Mouse (Mus musculus) midbrain, embryonic 10.5 days (tissue): ENCODE data around the gene Cnnm3. TPM values are rescaled to one million over a fixed set of nuclear protein-coding genes. Genes with fewer than 3 reads are reported as not detected.
"Not testable (repeated sequence)": the region's sequence is repeated elsewhere in the genome, so short reads cannot be mapped to it uniquely, and the experiment has no call there.

Source experiments
- DNase-seq: peaks from one replicate; pipeline ENCODE4 v3.0.0-alpha.2; 2017; ENCODE audit warnings: low spot score
- H3K27ac ChIP-seq: fragments of 300-500 bp; sonication (generic); replicated peaks from 2 replicates; pipeline ENCODE4 v1.5.1; 2016; ENCODE audit warnings: mild to moderate bottlenecking
- H3K27me3 ChIP-seq: fragments of 300-500 bp; sonication (generic); 2 replicates; pipeline ENCODE4 v1.6.1; 2016; ENCODE audit warnings: low read depth, mild to moderate bottlenecking; ENCODE audit not compliant: poor library complexity, severe bottlenecking
- H3K36me3 ChIP-seq: fragments of 300-500 bp; sonication (generic); 2 replicates; pipeline ENCODE4 v1.6.1; 2016; ENCODE audit warnings: mild to moderate bottlenecking, moderate library complexity
- H3K4me1 ChIP-seq: fragments of 300-500 bp; sonication (generic); 2 replicates; pipeline ENCODE4 v1.6.1; 2016
- H3K4me3 ChIP-seq: fragments of 300-500 bp; sonication (generic); 2 replicates; pipeline ENCODE4 v1.5.1; 2016; ENCODE audit warnings: mild to moderate bottlenecking, moderate library complexity
- H3K9me3 ChIP-seq: fragments of 300-500 bp; sonication (generic); replicated peaks from 2 replicates; pipeline ENCODE4 v1.6.1; 2016; ENCODE audit warnings: mild to moderate bottlenecking
- WGBS: fragments of 180-500 bp; shearing (Covaris S2); methylation state at CpG from one replicate; pipeline ENCODE4 v1.1.7; 2016; 5-methylcytosine and 5-hydroxymethylcytosine counted together
- polyA plus RNA-seq: library from polyadenylated mRNA; unstranded; fragments of >200 nt; fragmentation: Nextera tagmentation; extraction: Ambion mirVana; gene quantifications from 2 replicates; pipeline ENCODE4 v1.2.1, GENCODE M21; 2016

Cnnm3 gene
- polyA plus RNA-seq, 1 experiment from 2014 or later: 2.6 TPM

GRCm38 (mm10) chr1:36530485-36530884, 18.8 kb downstream of the Cnnm3 start:
- 89% methylated on average over 8 of the region's 8 CpGs for WGBS
- no peak for DNase-seq
- H3K27me3 ChIP-seq: no peaks in the 10 kb centered on the region
- H3K9me3 ChIP-seq: no peaks in the 10 kb centered on the region
- peaks cover 36% of the 10 kb centered on the region for H3K36me3 ChIP-seq
- peaks cover 5% of the 10 kb centered on the region; the same call in 1 of the 2 replicates for H3K4me1 ChIP-seq
- no peak overlapping the region for H3K27ac ChIP-seq
- no peak overlapping the region for H3K4me3 ChIP-seq

- no peak for DNase-seq
- 91% methylated on average over 7 of the region's 7 CpGs for WGBS
Observed at GRCm38 (mm10) chr1:36530962-36531361, 19.3 kb downstream of the Cnnm3 start.

GRCm38 (mm10) chr1:36531461-36531860, 19.8 kb downstream of the Cnnm3 start:
- Histone ChIP-seq H3K9me3 (no peaks in the 10 kb centered on the region), H3K4me1 (peaks cover 5% of the 10 kb centered on the region; the same call in 1 of the 2 replicates), H3K4me3 (no peak overlapping the region), H3K27ac (no peak overlapping the region), H3K27me3 (no peaks in the 10 kb centered on the region), H3K36me3 (peaks cover 27% of the 10 kb centered on the region)
- DNase-seq: no peak
- 91% methylated on average over 12 of the region's 12 CpGs for WGBS

More at GRCm38 (mm10) chr1:36530962-36531361, 19.3 kb downstream of the Cnnm3 start:
- Histone ChIP-seq H3K36me3 (peaks cover 32% of the 10 kb centered on the region), H3K4me1 (peaks cover 5% of the 10 kb centered on the region; the same call in 1 of the 2 replicates), H3K9me3 (no peaks in the 10 kb centered on the region), H3K27me3 (no peaks in the 10 kb centered on the region), H3K4me3 (no peak overlapping the region), H3K27ac (no peak overlapping the region)

- Histone ChIP-seq H3K36me3 (peaks cover 19% of the 10 kb centered on the region), H3K4me3 (no peak overlapping the region)
- WGBS: 89% methylated on average over 6 of the region's 6 CpGs
Observed at GRCm38 (mm10) chr1:36533546-36533945, 21.9 kb downstream of the Cnnm3 start.

DNA sequence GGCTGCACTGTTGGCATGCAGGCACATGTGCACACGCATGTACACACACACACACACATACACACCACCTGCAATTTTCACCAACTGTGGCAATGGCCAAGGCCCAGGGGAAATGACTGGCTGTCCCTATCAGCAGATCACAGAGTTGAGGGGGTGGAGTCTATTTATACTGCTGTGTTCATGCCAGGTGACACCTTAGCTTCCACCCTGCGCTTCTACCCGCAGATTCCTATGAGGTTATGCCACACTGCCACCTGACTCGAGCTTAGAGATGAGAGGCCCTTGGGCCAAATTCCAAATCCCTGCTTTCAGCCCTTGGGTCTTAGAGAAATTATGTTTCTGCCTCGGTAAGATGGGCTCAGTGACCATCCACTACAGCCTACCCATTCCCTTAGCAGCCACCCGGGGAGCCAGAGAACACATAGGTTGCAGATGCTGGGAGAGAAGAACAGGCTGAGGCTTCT, 23.0 kb downstream of the Cnnm3 start:
- Histone ChIP-seq H3K27ac (no peak overlapping the region), H3K27me3 (no peaks in the 10 kb centered on the region), H3K4me1 (no peaks in the 10 kb centered on the region), H3K36me3 (peaks cover 29% of the 10 kb centered on the region), H3K4me3 (no peak overlapping the region), H3K9me3 (no peaks in the 10 kb centered on the region)
- 86% methylated on average over 6 of the region's 6 CpGs for WGBS
- no peak for DNase-seq

More at GRCm38 (mm10) chr1:36533546-36533945, 21.9 kb downstream of the Cnnm3 start:
- Histone ChIP-seq H3K27ac (no peak overlapping the region; the same call in 1 of the 2 replicates), H3K4me1 (peaks cover under 1% of the 10 kb centered on the region; the same call in 1 of the 2 replicates), H3K27me3 (no peaks in the 10 kb centered on the region), H3K9me3 (no peaks in the 10 kb centered on the region)
- DNase-seq: no peak

- H3K27ac ChIP-seq: no peak overlapping the region
Observed at GRCm38 (mm10) chr1:36535477-36536396, 24.1 kb downstream of the Cnnm3 start.

DNA sequence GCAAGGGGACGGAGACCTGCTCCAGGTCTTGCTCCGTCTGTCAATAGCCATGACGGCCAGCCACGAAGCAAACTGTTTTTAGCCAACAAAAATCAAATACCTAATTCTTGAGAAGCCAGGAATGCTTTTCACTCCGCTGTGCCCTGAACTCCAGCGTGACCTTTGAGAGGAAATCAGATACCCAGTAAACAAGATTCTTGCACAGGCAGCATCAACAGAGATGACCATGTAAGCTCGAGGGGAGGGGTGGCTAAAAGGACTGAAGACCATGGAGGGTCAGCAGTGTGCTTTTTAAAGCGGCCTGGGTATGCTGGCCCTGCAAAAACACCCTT, 24.7 kb downstream of the Cnnm3 start:
- H3K9me3 ChIP-seq: no peaks in the 10 kb centered on the region
- 84% methylated on average over 8 of the region's 8 CpGs for WGBS
- no peak for DNase-seq
- no peaks in the 10 kb centered on the region for H3K4me1 ChIP-seq
- H3K27ac ChIP-seq: no peak overlapping the region
- H3K27me3 ChIP-seq: no peaks in the 10 kb centered on the region
- peaks cover 36% of the 10 kb centered on the region for H3K36me3 ChIP-seq
- no peak overlapping the region for H3K4me3 ChIP-seq

More at GRCm38 (mm10) chr1:36535477-36536396, 24.1 kb downstream of the Cnnm3 start:
- Histone ChIP-seq H3K36me3 (peaks cover 34% of the 10 kb centered on the region), H3K4me3 (no peak overlapping the region), H3K27me3 (no peaks in the 10 kb centered on the region), H3K4me1 (no peaks in the 10 kb centered on the region), H3K9me3 (no peaks in the 10 kb centered on the region)
- DNase-seq: no peak
- 89% methylated on average over 11 of the region's 11 CpGs for WGBS

DNA sequence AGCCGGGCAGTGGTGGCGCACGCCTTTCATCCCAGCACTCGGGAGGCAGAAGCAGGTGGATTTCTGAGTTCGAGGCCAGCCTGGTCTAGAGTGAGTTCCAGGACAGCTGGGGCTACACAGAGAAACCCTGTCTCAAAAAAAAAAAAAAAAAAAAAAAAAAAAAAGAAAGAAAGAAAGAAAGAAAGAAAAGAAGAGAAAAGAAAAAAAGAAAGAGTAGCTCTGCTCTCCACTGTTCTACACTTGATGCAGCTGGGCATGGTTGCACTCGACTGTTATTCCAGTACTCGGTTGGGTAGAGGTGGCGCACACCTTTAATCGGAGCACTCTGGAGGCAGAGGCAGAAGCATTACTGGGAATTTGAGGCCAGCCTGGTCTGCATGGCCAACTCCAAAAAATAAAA, 25.1 kb downstream of the Cnnm3 start, which contains the start of gene Ankrd23:
TSS of gene Ankrd23 (minus strand) at position 101 of the 400 bp plus-strand sequence.
- H3K4me3 ChIP-seq, H3K27me3 ChIP-seq, H3K27ac ChIP-seq, H3K9me3 ChIP-seq, DNase-seq, H3K4me1 ChIP-seq: not testable (repeated sequence)
- peaks cover 36% of the 10 kb centered on the region for H3K36me3 ChIP-seq
- WGBS: 93% methylated on average over 9 of the region's 9 CpGs

DNA sequence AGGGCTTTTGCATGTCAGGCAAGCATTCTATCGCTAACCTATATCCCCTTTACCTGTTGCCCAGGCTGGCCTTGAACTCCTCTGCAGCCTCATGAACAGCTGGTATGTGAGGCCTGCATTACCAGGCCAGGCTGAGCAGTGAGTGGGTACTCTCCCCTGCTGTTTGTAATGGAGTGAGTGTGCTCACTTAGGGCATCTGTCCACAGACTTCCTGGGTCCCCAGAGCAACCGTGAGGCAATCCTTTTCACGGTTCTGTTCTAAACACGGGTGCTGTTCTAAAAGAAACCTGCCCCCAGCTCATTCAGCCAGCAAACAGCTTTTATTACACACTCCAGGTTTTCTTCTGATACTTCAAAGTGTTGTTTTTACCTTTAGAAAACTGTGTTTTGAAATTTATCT, 27.1 kb downstream of the Cnnm3 start:
- Histone ChIP-seq H3K9me3 (no peaks in the 10 kb centered on the region), H3K4me3 (no peak overlapping the region), H3K27ac (no peak overlapping the region), H3K36me3 (peaks cover 39% of the 10 kb centered on the region), H3K4me1 (no peaks in the 10 kb centered on the region), H3K27me3 (no peaks in the 10 kb centered on the region)
- WGBS: 92% methylated on average over 4 of the region's 4 CpGs
- no peak for DNase-seq

DNA sequence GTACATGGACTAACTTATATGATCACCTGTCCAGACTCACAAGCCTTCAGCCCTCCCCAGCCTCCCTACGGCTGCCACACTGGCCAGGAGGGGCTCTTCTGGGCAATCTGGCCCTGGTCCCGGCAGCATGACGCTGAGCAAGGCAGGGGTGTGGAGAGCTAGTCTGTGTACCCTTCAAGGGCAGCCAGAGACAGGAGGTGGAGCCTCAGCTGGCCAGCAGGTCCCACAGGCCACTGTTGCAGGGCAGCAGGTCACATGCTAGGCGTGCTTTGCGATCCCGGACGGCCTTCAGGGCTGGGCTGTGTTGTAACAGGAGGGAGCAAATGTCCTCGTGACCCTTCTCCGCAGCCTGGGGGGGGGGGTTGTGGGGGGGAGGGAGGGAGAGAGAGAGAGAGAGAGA, 27.5 kb downstream of the Cnnm3 start, which contains the start of gene Gm42417:
TSS of gene Gm42417 (minus strand) at position 244 of the 400 bp plus-strand sequence.
- Histone ChIP-seq H3K4me3 (no peak within 1 kb of the TSS), H3K27ac (no peak within 1 kb of the TSS), H3K27me3 (no peaks in the 10 kb centered on the region), H3K4me1 (no peaks in the 10 kb centered on the region), H3K9me3 (no peaks in the 10 kb centered on the region), H3K36me3 (peaks cover 39% of the 10 kb centered on the region)
- WGBS: 77% methylated on average over 9 of the region's 9 CpGs
- DNase-seq: no peak

GRCm38 (mm10) chr1:36540132-36540531, 28.5 kb downstream of the Cnnm3 start:
- no peaks in the 10 kb centered on the region for H3K9me3 ChIP-seq
- H3K4me1 ChIP-seq: no peaks in the 10 kb centered on the region
- H3K4me3 ChIP-seq: no peak overlapping the region
- H3K27me3 ChIP-seq: no peaks in the 10 kb centered on the region
- H3K36me3 ChIP-seq: peaks cover 39% of the 10 kb centered on the region
- H3K27ac ChIP-seq: no peak overlapping the region
- DNase-seq: no peak
- WGBS: 90% methylated on average over 11 of the region's 11 CpGs

- H3K27me3 ChIP-seq: no peaks in the 10 kb centered on the region
- WGBS: 91% methylated on average over 12 of the region's 12 CpGs
- no peak for DNase-seq
- peaks cover 4% of the 10 kb centered on the region; the same call in 1 of the 2 replicates for H3K4me1 ChIP-seq
- H3K27ac ChIP-seq: no peak overlapping the region
- no peak overlapping the region for H3K4me3 ChIP-seq
- no peaks in the 10 kb centered on the region for H3K9me3 ChIP-seq
- peaks cover 39% of the 10 kb centered on the region for H3K36me3 ChIP-seq
Observed at GRCm38 (mm10) chr1:36540807-36541206, 29.1 kb downstream of the Cnnm3 start.

- Histone ChIP-seq H3K4me3 (no peak overlapping the region), H3K9me3 (no peaks in the 10 kb centered on the region), H3K27me3 (no peaks in the 10 kb centered on the region), H3K4me1 (peaks cover 14% of the 10 kb centered on the region), H3K36me3 (peaks cover 39% of the 10 kb centered on the region), H3K27ac (no peak overlapping the region)
- no peak for DNase-seq
- WGBS: 95% methylated on average over 16 of the region's 16 CpGs
Observed at GRCm38 (mm10) chr1:36541844-36542243, 30.2 kb downstream of the Cnnm3 start.
